Mouse (Mus musculus): ENCODE measurements at regions not wholly inside any gene's neighbourhood (a gene's known extent, or its start where the extent isn't known, plus 50 kb on each side); places are given as distances from the start of the nearest gene placed in this dataset.

GRCm38 (mm10) chr9:117967080-117967479, 73.2 kb upstream of the Azi2 start:
- Histone ChIP-seq H3K4me3 (replicated peaks; ENCODE audit: low read length) (no peak overlapping the region), H3K4me1 (replicated peaks; ENCODE audit: low read depth, low read length) (no peaks in the 10 kb centered on the region), H3K27me3 (ENCODE audit: insufficient read depth, low read length) (no peaks in the 10 kb centered on the region), H3K36me3 (ENCODE audit: insufficient read depth, low read length) (no peaks in the 10 kb centered on the region), H3K9me3 (ENCODE audit: low read length) (no peaks in the 10 kb centered on the region)
- TF ChIP-seq CTCF (conservative IDR thresholded peaks at IDR 0.05; ENCODE audit: low read length) (no peak), POU5F1 (IDR thresholded peaks at IDR 0.05; ENCODE audit: borderline replicate concordance, low read length) (no peak), NANOG (IDR thresholded peaks at IDR 0.05; ENCODE audit: borderline replicate concordance, low read length) (no peak)

GRCm38 (mm10) chr9:117966326-117966989, 73.8 kb upstream of the Azi2 start:
- no peaks in the 10 kb centered on the region for H3K36me3 ChIP-seq (ENCODE audit: insufficient read depth, low read length)
- no peak overlapping the region for H3K4me3 ChIP-seq (replicated peaks; ENCODE audit: low read length)
- no peaks in the 10 kb centered on the region for H3K9me3 ChIP-seq (ENCODE audit: low read length)
- H3K4me1 ChIP-seq (replicated peaks; ENCODE audit: low read depth, low read length), result no peaks in the 10 kb centered on the region
- H3K27me3 ChIP-seq (ENCODE audit: insufficient read depth, low read length), result no peaks in the 10 kb centered on the region
- TF ChIP-seq NANOG (IDR thresholded peaks at IDR 0.05; ENCODE audit: borderline replicate concordance, low read length), result no peak
- TF ChIP-seq POU5F1 (IDR thresholded peaks at IDR 0.05; ENCODE audit: borderline replicate concordance, low read length), result no peak
- no peak for TF ChIP-seq CTCF (conservative IDR thresholded peaks at IDR 0.05; ENCODE audit: low read length)

- H3K4me1 ChIP-seq (replicated peaks; ENCODE audit: low read depth, low read length), result no peaks in the 10 kb centered on the region
- no peaks in the 10 kb centered on the region for H3K9me3 ChIP-seq (ENCODE audit: low read length)
- no peak overlapping the region for H3K4me3 ChIP-seq (replicated peaks; ENCODE audit: low read length)
- H3K27me3 ChIP-seq (ENCODE audit: insufficient read depth, low read length), result no peaks in the 10 kb centered on the region
- TF ChIP-seq NANOG (IDR thresholded peaks at IDR 0.05; ENCODE audit: borderline replicate concordance, low read length), result no peak
- TF ChIP-seq POU5F1 (IDR thresholded peaks at IDR 0.05; ENCODE audit: borderline replicate concordance, low read length), result no peak
- no peak for TF ChIP-seq CTCF (conservative IDR thresholded peaks at IDR 0.05; ENCODE audit: low read length)
- H3K36me3 ChIP-seq (ENCODE audit: insufficient read depth, low read length), result no peaks in the 10 kb centered on the region
These were observed 77.9 kb upstream of the Azi2 start for GRCm38 (mm10) chr9:117962088-117963030.

- Histone ChIP-seq H3K4me3 (replicated peaks; ENCODE audit: low read length) (no peak overlapping the region), H3K4me1 (replicated peaks; ENCODE audit: low read depth, low read length) (no peaks in the 10 kb centered on the region), H3K36me3 (ENCODE audit: insufficient read depth, low read length) (no peaks in the 10 kb centered on the region), H3K27me3 (ENCODE audit: insufficient read depth, low read length) (no peaks in the 10 kb centered on the region), H3K9me3 (ENCODE audit: low read length) (no peaks in the 10 kb centered on the region)
- TF ChIP-seq CTCF (conservative IDR thresholded peaks at IDR 0.05; ENCODE audit: low read length) (no peak), NANOG (IDR thresholded peaks at IDR 0.05; ENCODE audit: borderline replicate concordance, low read length) (no peak), POU5F1 (IDR thresholded peaks at IDR 0.05; ENCODE audit: borderline replicate concordance, low read length) (no peak)
These were observed 80.5 kb upstream of the Azi2 start for GRCm38 (mm10) chr9:117959845-117960244.

GRCm38 (mm10) chr9:117957195-117957594, 83.1 kb upstream of the Azi2 start:
- Histone ChIP-seq H3K27me3 (ENCODE audit: insufficient read depth, low read length) (no peaks in the 10 kb centered on the region), H3K9me3 (ENCODE audit: low read length) (no peaks in the 10 kb centered on the region), H3K36me3 (ENCODE audit: insufficient read depth, low read length) (no peaks in the 10 kb centered on the region), H3K4me3 (replicated peaks; ENCODE audit: low read length) (no peak overlapping the region), H3K4me1 (replicated peaks; ENCODE audit: low read depth, low read length) (no peaks in the 10 kb centered on the region)
- no peak for TF ChIP-seq POU5F1 (IDR thresholded peaks at IDR 0.05; ENCODE audit: borderline replicate concordance, low read length)
- no peak for TF ChIP-seq CTCF (conservative IDR thresholded peaks at IDR 0.05; ENCODE audit: low read length)
- TF ChIP-seq NANOG (IDR thresholded peaks at IDR 0.05; ENCODE audit: borderline replicate concordance, low read length), result no peak

GRCm38 (mm10) chr9:117956691-117957090, 83.6 kb upstream of the Azi2 start:
- H3K36me3 ChIP-seq (ENCODE audit: insufficient read depth, low read length), result no peaks in the 10 kb centered on the region
- no peaks in the 10 kb centered on the region for H3K27me3 ChIP-seq (ENCODE audit: insufficient read depth, low read length)
- H3K4me3 ChIP-seq (replicated peaks; ENCODE audit: low read length), result no peak overlapping the region
- H3K9me3 ChIP-seq (ENCODE audit: low read length), result no peaks in the 10 kb centered on the region
- TF ChIP-seq CTCF (conservative IDR thresholded peaks at IDR 0.05; ENCODE audit: low read length), result no peak
- TF ChIP-seq NANOG (IDR thresholded peaks at IDR 0.05; ENCODE audit: borderline replicate concordance, low read length), result no peak
- TF ChIP-seq POU5F1 (IDR thresholded peaks at IDR 0.05; ENCODE audit: borderline replicate concordance, low read length), result no peak
- no peaks in the 10 kb centered on the region for H3K4me1 ChIP-seq (replicated peaks; ENCODE audit: low read depth, low read length)

- Histone ChIP-seq H3K27me3 (ENCODE audit: insufficient read depth, low read length) (no peaks in the 10 kb centered on the region), H3K9me3 (ENCODE audit: low read length) (no peaks in the 10 kb centered on the region), H3K4me1 (replicated peaks; ENCODE audit: low read depth, low read length) (no peaks in the 10 kb centered on the region), H3K4me3 (replicated peaks; ENCODE audit: low read length) (no peak overlapping the region), H3K36me3 (ENCODE audit: insufficient read depth, low read length) (no peaks in the 10 kb centered on the region)
- TF ChIP-seq NANOG (IDR thresholded peaks at IDR 0.05; ENCODE audit: borderline replicate concordance, low read length), result no peak
- TF ChIP-seq POU5F1 (IDR thresholded peaks at IDR 0.05; ENCODE audit: borderline replicate concordance, low read length), result no peak
- no peak for TF ChIP-seq CTCF (conservative IDR thresholded peaks at IDR 0.05; ENCODE audit: low read length)
These were observed 112.8 kb upstream of the Azi2 start for GRCm38 (mm10) chr9:117927466-117927847.

GRCm38 (mm10) chr9:117926700-117927465, 113.4 kb upstream of the Azi2 start:
- no peak for TF ChIP-seq POU5F1 (IDR thresholded peaks at IDR 0.05; ENCODE audit: borderline replicate concordance, low read length)
- TF ChIP-seq CTCF (conservative IDR thresholded peaks at IDR 0.05; ENCODE audit: low read length), result no peak
- no peak for TF ChIP-seq NANOG (IDR thresholded peaks at IDR 0.05; ENCODE audit: borderline replicate concordance, low read length)

More at GRCm38 (mm10) chr9:117926700-117927465, 113.4 kb upstream of the Azi2 start:
- Histone ChIP-seq H3K4me1 (replicated peaks; ENCODE audit: low read depth, low read length) (no peaks in the 10 kb centered on the region), H3K4me3 (replicated peaks; ENCODE audit: low read length) (no peak overlapping the region), H3K27me3 (ENCODE audit: insufficient read depth, low read length) (no peaks in the 10 kb centered on the region), H3K36me3 (ENCODE audit: insufficient read depth, low read length) (no peaks in the 10 kb centered on the region), H3K9me3 (ENCODE audit: low read length) (no peaks in the 10 kb centered on the region)

Measured in E14TG2a.4 (cell line).